Mouse (Mus musculus) adrenal gland, adult 18-20 months (tissue): ENCODE results near the gene St6galnac6. TPM values are rescaled to one million over a fixed set of nuclear protein-coding genes. Genes with fewer than 3 reads are reported as not detected.

Experiments used
- DNase-seq, 2 experiments: peaks; one replicate each; pipeline ENCODE4 v3.0.0; 2021 to 2022; ENCODE audit warnings: low spot score in 2 of 2
- long read RNA-seq, 2 experiments: library from polyadenylated mRNA; stranded (forward); transcript quantifications; one replicate each; pipeline ENCODE4 v2.0.0; 2021
- total RNA-seq, 2 experiments: library from RNA; stranded (reverse); gene quantifications; 1 replicate in 1 of 2; 2 replicates in 1 of 2; pipeline ENCODE4 v1.2.3; 2021

St6galnac6 gene
- 10 to 100 TPM; 52.4 to 67.9 TPM for total RNA-seq
- long read RNA-seq, experiment 1, transcript St6galnac6-203 (7 exons, 2,394 nt): major isoform, 21 of 68 reads
- long read RNA-seq, experiment 1, partial matches to known transcripts: 20 of 68 reads
- long read RNA-seq, experiment 1, other reads (novel, unspliced or antisense): 21 of 68 reads
- long read RNA-seq, experiment 2, transcript St6galnac6-205 (6 exons, 2,402 nt): minor isoform, 10 of 120 reads
- long read RNA-seq, experiment 2, transcript St6galnac6-203 (7 exons, 2,394 nt): major isoform, 32 of 120 reads
- long read RNA-seq, experiment 2, partial matches to known transcripts: 34 of 120 reads
- long read RNA-seq, experiment 2, other reads (novel, unspliced or antisense): 33 of 120 reads

- no peak for DNase-seq
These were observed at the start of gene St6galnac6 for GRCm38 (mm10) chr2:32599409-32599808. TSS of gene St6galnac6 (plus strand) at chr2:32599709.

GRCm38 (mm10) chr2:32549764-32550163 lies 49.7 kb upstream of the St6galnac6 start:
- peak in 1 of 2 experiments; percentile 56 for DNase-seq

GRCm38 (mm10) chr2:32551236-32551635 lies 48.3 kb upstream of the St6galnac6 start:
- DNase-seq: no peak

GRCm38 (mm10) chr2:32553592-32554148 lies 45.8 kb upstream of the St6galnac6 start:
- DNase-seq: no peak

GRCm38 (mm10) chr2:32555484-32555883 lies 44.0 kb upstream of the St6galnac6 start:
- DNase-seq: no peak

- DNase-seq: no peak
These were observed 43.5 kb upstream of the St6galnac6 start for GRCm38 (mm10) chr2:32556019-32556418.

- no peak for DNase-seq
These were observed 39.9 kb upstream of the St6galnac6 start for GRCm38 (mm10) chr2:32559570-32559969.

- DNase-seq: peak; percentile 66 to 68
These were observed 32.9 kb upstream of the St6galnac6 start for GRCm38 (mm10) chr2:32566536-32567063.

- no peak for DNase-seq
These were observed 31.4 kb upstream of the St6galnac6 start for GRCm38 (mm10) chr2:32568149-32568548.

GRCm38 (mm10) chr2:32568941-32569340 lies 30.6 kb upstream of the St6galnac6 start:
- DNase-seq: no peak

GRCm38 (mm10) chr2:32570698-32571494 lies 28.6 kb upstream of the St6galnac6 start, which contains the start of gene Dpm2:
TSS of gene Dpm2 (plus strand) at chr2:32570858.
- DNase-seq: peak; percentile 78 to 81

- no peak for DNase-seq
These were observed 27.3 kb upstream of the St6galnac6 start for GRCm38 (mm10) chr2:32572196-32572595.

- no peak for DNase-seq
These were observed 25.0 kb upstream of the St6galnac6 start, which contains the start of gene Pip5kl1 for GRCm38 (mm10) chr2:32574497-32574896. TSS of gene Pip5kl1 (plus strand) at chr2:32574797.

- DNase-seq: no peak
These were observed 24.5 kb upstream of the St6galnac6 start for GRCm38 (mm10) chr2:32574901-32575585.

- no peak for DNase-seq
These were observed 23.8 kb upstream of the St6galnac6 start, which contains the start of gene 9430097D07Rik for GRCm38 (mm10) chr2:32575586-32576160. TSS of gene 9430097D07Rik (minus strand) at chr2:32575684.

- DNase-seq: no peak
These were observed 23.0 kb upstream of the St6galnac6 start for GRCm38 (mm10) chr2:32576532-32576931.

GRCm38 (mm10) chr2:32578146-32579046 lies 21.1 kb upstream of the St6galnac6 start:
- DNase-seq: no peak

- no peak for DNase-seq
These were observed 17.9 kb upstream of the St6galnac6 start for GRCm38 (mm10) chr2:32581450-32582095.
